Comparison of ENCODE assay signal across 9 mouse cellular contexts in the genomic region with DNA sequence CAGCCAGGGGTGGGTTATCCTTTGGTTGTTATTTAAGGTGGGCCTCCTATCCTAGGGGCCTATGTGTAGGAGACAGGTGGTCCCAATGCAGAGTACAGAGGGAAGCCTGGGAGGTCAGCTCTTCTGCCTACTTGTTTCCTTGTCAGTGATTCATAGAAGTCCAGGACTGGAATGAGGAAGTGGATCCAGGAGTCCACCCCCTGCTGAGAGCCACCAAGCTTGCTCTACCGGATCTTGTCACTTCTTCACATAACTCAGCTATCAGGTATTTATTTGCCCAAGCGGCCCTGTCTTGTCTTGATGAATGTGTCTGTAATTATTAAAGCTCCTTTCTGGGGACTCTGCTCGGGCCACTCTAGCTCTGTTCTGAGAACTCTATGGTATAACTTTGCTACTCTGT. TPM values are rescaled to one million over a fixed set of nuclear protein-coding genes. Genes with fewer than 3 reads are reported as not detected.
DNase-seq lines count a peak whose midpoint lies in the region.
"Had no signal": no experiment of that assay in that cellular context is flagged by ENCODE, and none has a peak within 500 bp of the region (broad histone marks: within the 10 kb centered on the region; RNA-seq: fewer than 3 reads in every experiment).

No protein-coding gene starts in this region.

- WGBS in large intestine, adult 2 months, result 21% methylated on average over 3 of the region's 3 CpGs

- peak; percentile 44 for DNase-seq in embryo, embryonic 10 days (ENCODE audit: low spot score)
- DNase-seq in embryo, embryonic 9.5 days (ENCODE audit: extremely low spot score), result no peak
- DNase-seq in urinary bladder, postnatal 14 days (ENCODE audit: low spot score), result peak; percentile 80
- no peak for DNase-seq in urinary bladder, adult 2 months (ENCODE audit: low spot score)
- peak; percentile 70 for DNase-seq in large intestine, adult 2 months (ENCODE audit: low read depth, low spot score)
- DNase-seq in spleen, postnatal 10 days (ENCODE audit: low spot score in 2 of 2), result no peak
- no peak for DNase-seq in right cerebral cortex, postnatal 10 days (ENCODE audit: low spot score in 2 of 2)
- DNase-seq in thymus, postnatal 10 days (ENCODE audit: low spot score in 2 of 2), result no peak
- DNase-seq: cerebellum, adult 18-20 months had no signal

RNA-seq across cellular contexts. Expression of a gene that starts 24.8 kb away (rescaled TPM):
- 33.7 and 34.0 TPM in 2 replicates for polyA plus RNA-seq in urinary bladder, adult 2 months (2012; rRNA removed)
- polyA plus RNA-seq in large intestine, adult 2 months (2012; rRNA removed), result 20.3 and 35.1 TPM in 2 replicates

Comparison
In these comparisons a context has a peak if more than half of its experiments do, and no peak if none do; other contexts are left out.
1. DNase-seq: peak in embryo, embryonic 10 days (single experiment), urinary bladder, postnatal 14 days (single experiment) and large intestine, adult 2 months (single experiment); none in embryo, embryonic 9.5 days (single experiment), urinary bladder, adult 2 months (single experiment), spleen, postnatal 10 days (0 of 2), right cerebral cortex, postnatal 10 days (0 of 2) and thymus, postnatal 10 days (0 of 2).